In the genomic region with DNA sequence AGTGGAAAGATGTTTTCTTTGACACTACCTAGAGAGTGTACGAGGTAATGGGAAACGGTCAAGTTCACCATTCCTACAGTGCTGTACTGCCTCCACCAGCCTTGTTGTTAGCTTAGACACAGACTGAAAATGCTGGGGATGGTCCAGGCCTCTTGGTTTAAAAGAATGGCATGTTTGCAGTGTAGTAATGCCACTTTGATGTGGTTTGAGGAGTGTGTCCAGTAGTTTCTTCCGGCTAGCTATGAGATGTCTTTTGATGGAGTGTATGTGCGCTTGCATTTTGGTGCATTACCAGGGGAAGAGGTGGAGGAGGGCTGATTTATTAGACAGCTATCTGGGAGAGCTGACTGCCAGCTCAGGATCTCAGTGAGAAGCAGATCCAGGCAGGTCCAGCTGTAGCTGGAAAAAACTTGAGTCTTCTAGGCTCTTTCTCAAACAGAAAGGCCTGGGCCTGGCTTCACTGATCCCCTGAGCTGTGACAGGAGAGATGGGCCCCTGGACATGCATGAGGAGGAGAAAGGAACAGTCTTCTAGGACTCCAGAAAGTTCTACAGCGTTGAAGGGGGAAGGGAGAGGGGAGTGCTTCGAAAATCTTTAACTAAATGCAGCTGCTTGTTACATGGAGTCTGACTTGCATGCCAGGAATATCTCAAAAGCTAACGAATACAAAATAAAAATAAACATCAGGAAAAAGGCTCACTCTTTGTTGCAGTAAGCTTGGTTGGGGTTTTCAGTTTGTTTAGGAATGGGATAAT, we compare ENCODE assay signal across 11 mouse cellular contexts. TPM values are rescaled to one million over a fixed set of nuclear protein-coding genes. Genes with fewer than 3 reads are reported as not detected.
A peak's percentile ranks its signal among the peaks of the same experiment; 100 is the strongest.
DNase-seq lines count a peak whose midpoint lies in the region; ATAC-seq and TF ChIP-seq lines count a peak whose summit lies in the region.
"Had no signal": no experiment of that assay in that cellular context is flagged by ENCODE, and none has a peak within 500 bp of the region (broad histone marks: within the 10 kb centered on the region; RNA-seq: fewer than 3 reads in every experiment).

No protein-coding gene starts in this region.

- no peaks in the 10 kb centered on the region for H3K9me3 ChIP-seq in lung, embryonic 15.5 days
- H3K9me3 ChIP-seq in kidney, postnatal 0 days (replicated peaks; ENCODE audit: low read length), result no peaks in the 10 kb centered on the region
- H3K9me3 ChIP-seq in stomach, postnatal 0 days (ENCODE audit: control insufficient read depth, low read length), result no peaks in the 10 kb centered on the region

- no peak overlapping the region for H3K9ac ChIP-seq in lung, embryonic 15.5 days
- no peak overlapping the region for H3K9ac ChIP-seq in kidney, postnatal 0 days (ENCODE audit: low read depth, low read length)
- no peak overlapping the region for H3K9ac ChIP-seq in stomach, postnatal 0 days (ENCODE audit: low read length)

- peak overlapping the region; percentile 24; the same call in 1 of the 2 replicates for H3K4me2 ChIP-seq in lung, embryonic 15.5 days
- peak overlapping the region; percentile 14 for H3K4me2 ChIP-seq in kidney, postnatal 0 days (ENCODE audit: low read length)
- H3K4me2 ChIP-seq in stomach, postnatal 0 days (replicated peaks; ENCODE audit: low read depth), result no peak overlapping the region

- H3K27ac ChIP-seq in lung, embryonic 15.5 days, result peak overlapping the region; percentile 89
- peak overlapping the region; percentile 81 for H3K27ac ChIP-seq in kidney, postnatal 0 days
- H3K27ac ChIP-seq in stomach, postnatal 0 days (replicated peaks), result peak overlapping the region; percentile 25; the same call in 1 of the 2 replicates

- peaks cover 71% of the 10 kb centered on the region for H3K4me1 ChIP-seq in lung, embryonic 15.5 days
- H3K4me1 ChIP-seq in kidney, postnatal 0 days (replicated peaks; ENCODE audit: insufficient read depth, low read length), result peaks cover 17% of the 10 kb centered on the region
- H3K4me1 ChIP-seq in stomach, postnatal 0 days (replicated peaks; ENCODE audit: control insufficient read depth, insufficient read depth), result no peaks in the 10 kb centered on the region; the same call in 1 of the 2 replicates

- no peaks in the 10 kb centered on the region for H3K27me3 ChIP-seq in lung, embryonic 15.5 days
- no peaks in the 10 kb centered on the region for H3K27me3 ChIP-seq in kidney, postnatal 0 days (ENCODE audit: insufficient read depth, low read length)
- no peaks in the 10 kb centered on the region for H3K27me3 ChIP-seq in stomach, postnatal 0 days (ENCODE audit: control insufficient read depth, insufficient read depth, low read length)

- DNase-seq in embryo, embryonic 11 days, result peak; percentile 28
- no peak for DNase-seq in embryo, embryonic 9.5 days (ENCODE audit: extremely low spot score)
- DNase-seq in lung, postnatal 25 days (ENCODE audit: low spot score), result no peak
- DNase-seq in kidney, postnatal 0 days (ENCODE audit: low spot score), result peak; percentile 80
- DNase-seq in stomach, postnatal 0 days (ENCODE audit: low spot score), result no peak
- no peak for DNase-seq in testis, postnatal 10 days (ENCODE audit: low spot score)
- DNase-seq: cerebellum, adult 11 months; gastrocnemius, postnatal 36 days had no signal

- no peak for TF ChIP-seq CTCF in kidney, postnatal 0 days (IDR thresholded peaks at IDR 0.05; ENCODE audit: low read depth)
- no peak for TF ChIP-seq CTCF in stomach, postnatal 0 days (IDR thresholded peaks at IDR 0.05; ENCODE audit: low read depth)

- peak; percentile 70 for ATAC-seq in lung, embryonic 15.5 days (ENCODE audit: borderline replicate concordance, extremely low read depth, low FRiP score, low TSS enrichment)
- ATAC-seq in kidney, postnatal 0 days (replicated peaks; ENCODE audit: low FRiP score, low read depth), result 0 out of 2 replicates have a peak, but pooled peaks have one; percentile 33
- 0 out of 2 replicates have a peak, but pooled peaks have one; percentile 24 for ATAC-seq in stomach, postnatal 0 days (ENCODE audit: low FRiP score, low TSS enrichment)
- no peak for ATAC-seq in cerebellum, adult (ENCODE audit: insufficient number of reproducible peaks, low FRiP score, low TSS enrichment)
- ATAC-seq: inflammation-experienced regulatory T-cells, adult 6 months had no signal

- TF ChIP-seq EP300 in stomach, postnatal 0 days (optimal IDR thresholded peaks at IDR 0.05), result no peak

- 14% methylated on average over 7 of the region's 7 CpGs for WGBS in lung, embryonic 15.5 days
- 28% methylated on average over 7 of the region's 7 CpGs for WGBS in kidney, postnatal 0 days
- WGBS in stomach, postnatal 0 days, result 45% methylated on average over 7 of the region's 7 CpGs

- no peak overlapping the region for H3K4me3 ChIP-seq in lung, embryonic 15.5 days
- no peak overlapping the region for H3K4me3 ChIP-seq in kidney, postnatal 0 days (replicated peaks; ENCODE audit: low read depth, low read length)
- H3K4me3 ChIP-seq in stomach, postnatal 0 days (ENCODE audit: low read depth, low read length), result no peak overlapping the region

- no peaks in the 10 kb centered on the region for H3K36me3 ChIP-seq in lung, embryonic 15.5 days
- H3K36me3 ChIP-seq in kidney, postnatal 0 days (ENCODE audit: insufficient read depth, low read length), result no peaks in the 10 kb centered on the region
- no peaks in the 10 kb centered on the region for H3K36me3 ChIP-seq in stomach, postnatal 0 days (ENCODE audit: control insufficient read depth, insufficient read depth, low read length)

RNA-seq across cellular contexts. Expression of a gene that starts 5.7 kb away (rescaled TPM):
- 15.8 and 16.7 TPM in 2 replicates for polyA plus RNA-seq in lung, embryonic 15.5 days (2015; fragmentation: Nextera tagmentation; extraction: Ambion mirVana)
- polyA plus RNA-seq in kidney, postnatal 0 days (2015; fragmentation: Nextera tagmentation; extraction: Ambion mirVana), result 7.1 and 8.3 TPM in 2 replicates
- polyA plus RNA-seq in stomach, postnatal 0 days (2015; fragmentation: Nextera tagmentation; extraction: Ambion mirVana), result 2.6 and 3.1 TPM in 2 replicates
- polyA plus RNA-seq: inflammation-experienced regulatory T-cells, adult 6 months had no signal

Comparison
In these comparisons a context has a peak if more than half of its experiments do, and no peak if none do; other contexts are left out.
1. DNase-seq: peak in embryo, embryonic 11 days (single experiment) and kidney, postnatal 0 days (single experiment); none in embryo, embryonic 9.5 days (single experiment), lung, postnatal 25 days (single experiment), stomach, postnatal 0 days (single experiment) and testis, postnatal 10 days (single experiment).
2. H3K27ac ChIP-seq: peak in every context shown above with its lines; median percentile 89 in lung, embryonic 15.5 days; 81 in kidney, postnatal 0 days; 25 in stomach, postnatal 0 days.